Mouse (Mus musculus) spleen, adult 2 months (tissue): ENCODE results near the gene Mybph.

ENCODE experiments used
- CTCF ChIP-seq: fragments of 200-500 bp; IDR thresholded peaks from 2 replicates; pipeline ENCODE4 v1.5.1; 2011; ENCODE audit warnings: mild to moderate bottlenecking, inconsistent platforms; ENCODE audit not compliant: insufficient read depth, insufficient read length, insufficient replicate concordance; ENCODE audit errors: extremely low read depth
- POLR2A ChIP-seq: fragments of 200-500 bp; IDR thresholded peaks from 2 replicates; pipeline ENCODE4 v1.6.1; 2011; ENCODE audit warnings: low read depth, low read length, inconsistent platforms

DNA sequence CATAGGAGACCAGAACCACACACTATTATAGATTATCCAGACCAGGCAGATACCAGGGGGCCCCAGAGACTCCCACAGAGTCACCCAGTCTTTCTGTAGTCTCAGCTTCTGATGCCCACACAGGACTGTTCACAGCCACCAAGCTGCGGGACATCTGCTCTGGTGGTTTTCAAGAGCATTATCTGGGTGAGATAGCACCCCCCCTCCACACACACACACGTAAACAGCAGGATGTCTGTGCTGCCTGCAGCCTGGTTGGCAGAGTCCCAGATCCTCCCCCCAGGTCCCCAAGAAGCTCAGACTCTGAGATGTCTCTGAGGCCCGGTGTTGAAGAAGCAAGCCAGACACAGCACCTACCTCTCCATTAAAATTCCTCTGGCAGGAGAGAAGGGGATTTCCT, 2.3 kb downstream of the Mybph start:
- TF ChIP-seq CTCF, result no peak
- TF ChIP-seq POLR2A, result no peak
